Comparison of ENCODE assay signal across 8 mouse cellular contexts in the genomic region with DNA sequence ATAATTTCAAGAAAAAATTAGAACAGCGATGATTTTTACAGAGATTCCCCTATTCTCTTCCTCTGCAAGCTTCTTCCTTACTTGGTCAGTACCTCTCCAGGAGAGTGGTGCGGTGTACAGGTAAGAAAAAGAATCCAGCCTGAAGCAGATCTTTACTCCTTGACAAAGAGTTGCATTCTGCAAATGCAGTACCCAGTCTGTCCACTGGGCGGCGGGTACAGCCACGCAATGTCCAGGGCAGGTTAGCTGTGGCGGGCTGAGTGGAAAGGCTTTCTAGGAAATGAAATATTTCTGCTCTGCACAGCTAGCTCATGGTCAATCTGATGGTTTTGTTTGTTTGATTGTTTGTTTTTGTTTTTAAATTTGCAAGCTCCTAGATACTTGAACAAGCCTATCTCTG.
A peak's percentile ranks its signal among the peaks of the same experiment; 100 is the strongest.
DNase-seq lines count a peak whose midpoint lies in the region; ATAC-seq and TF ChIP-seq lines count a peak whose summit lies in the region.

No protein-coding gene starts in this region.

- H3K27ac ChIP-seq in intestine, postnatal 0 days (ENCODE audit: low read depth, low read length) = no peak overlapping the region
- H3K27ac ChIP-seq in intestine, embryonic 15.5 days = no peak overlapping the region
- no peak overlapping the region for H3K27ac ChIP-seq in liver, embryonic 13.5 days

- H3K27me3 ChIP-seq in intestine, postnatal 0 days (replicated peaks; ENCODE audit: control insufficient read depth, insufficient read depth, low read length) = no peaks in the 10 kb centered on the region
- H3K27me3 ChIP-seq in intestine, embryonic 15.5 days (replicated peaks) = no peaks in the 10 kb centered on the region
- H3K27me3 ChIP-seq in liver, embryonic 13.5 days = no peaks in the 10 kb centered on the region

- H3K9ac ChIP-seq in intestine, postnatal 0 days (ENCODE audit: low read depth, low read length) = no peak overlapping the region
- no peak overlapping the region for H3K9ac ChIP-seq in intestine, embryonic 15.5 days
- no peak overlapping the region for H3K9ac ChIP-seq in liver, embryonic 13.5 days

- no peak for ATAC-seq in intestine, postnatal 0 days
- no peak for ATAC-seq in intestine, embryonic 15.5 days
- no peak for ATAC-seq in liver, embryonic 13.5 days (ENCODE audit: low read depth)

- no peak overlapping the region for H3K4me2 ChIP-seq in intestine, postnatal 0 days (replicated peaks; ENCODE audit: low read depth)
- no peak overlapping the region for H3K4me2 ChIP-seq in intestine, embryonic 15.5 days (replicated peaks)
- H3K4me2 ChIP-seq in liver, embryonic 13.5 days = no peak overlapping the region

- no peak overlapping the region for H3K4me3 ChIP-seq in intestine, postnatal 0 days (ENCODE audit: low read depth, low read length)
- H3K4me3 ChIP-seq in intestine, embryonic 15.5 days (replicated peaks) = no peak overlapping the region
- H3K4me3 ChIP-seq in liver, embryonic 13.5 days (replicated peaks) = no peak overlapping the region

- DNase-seq in cerebellum, adult 9-11 months = peak; percentile 28
- DNase-seq in frontal cortex, postnatal 25 days (ENCODE audit: low spot score in 2 of 2) = peak; percentile 80 to 83
- DNase-seq in kidney, postnatal 10 days = peak; percentile 94
- DNase-seq in liver, embryonic 13.5 days = peak; percentile 22
- DNase-seq in ovary, adult 18-20 months (ENCODE audit: low spot score) = peak; percentile 31
- peak; percentile 56 for DNase-seq in thymus, postnatal 0 days (ENCODE audit: low spot score)

- no peaks in the 10 kb centered on the region for H3K36me3 ChIP-seq in intestine, postnatal 0 days (ENCODE audit: control insufficient read depth, insufficient read depth)
- H3K36me3 ChIP-seq in intestine, embryonic 15.5 days = no peaks in the 10 kb centered on the region
- H3K36me3 ChIP-seq in liver, embryonic 13.5 days = no peaks in the 10 kb centered on the region

- WGBS in intestine, postnatal 0 days = 14% methylated on average over 6 of the region's 6 CpGs
- WGBS in intestine, embryonic 15.5 days = 17% methylated on average over 6 of the region's 6 CpGs
- WGBS in liver, embryonic 13.5 days (ENCODE audit: insufficient replicate concordance) = 9% methylated on average over 6 of the region's 6 CpGs

- no peaks in the 10 kb centered on the region for H3K9me3 ChIP-seq in intestine, postnatal 0 days (ENCODE audit: control insufficient read depth)
- no peaks in the 10 kb centered on the region for H3K9me3 ChIP-seq in intestine, embryonic 15.5 days
- no peaks in the 10 kb centered on the region for H3K9me3 ChIP-seq in liver, embryonic 13.5 days (replicated peaks)

- H3K4me1 ChIP-seq in intestine, postnatal 0 days (replicated peaks; ENCODE audit: control insufficient read depth, insufficient read depth, low read length) = no peaks in the 10 kb centered on the region
- no peaks in the 10 kb centered on the region for H3K4me1 ChIP-seq in intestine, embryonic 15.5 days (replicated peaks)
- H3K4me1 ChIP-seq in liver, embryonic 13.5 days (replicated peaks) = no peaks in the 10 kb centered on the region

- peak; percentile 93 for TF ChIP-seq CTCF in intestine, postnatal 0 days (IDR thresholded peaks at IDR 0.05; ENCODE audit: low read depth)

Comparison
In these comparisons a context has a peak if more than half of its experiments do, and no peak if none do; other contexts are left out.
1. DNase-seq: peak in every context shown above with its lines; median percentile 94 in kidney, postnatal 10 days; 82 in frontal cortex, postnatal 25 days; 56 in thymus, postnatal 0 days; 31 in ovary, adult 18-20 months; 28 in cerebellum, adult 9-11 months; 22 in liver, embryonic 13.5 days.